Mouse (Mus musculus): ENCODE data around the gene Isg20. TPM values are rescaled to one million over a fixed set of nuclear protein-coding genes. Genes with fewer than 3 reads are reported as not detected.

Isg20 gene
- polyA plus RNA-seq, 1 experiment: 10.5 TPM

- TF ChIP-seq TCF12 (IDR thresholded peaks at IDR 0.05; ENCODE audit: insufficient read depth, poor library complexity, severe bottlenecking) (no peak), MYOG (IDR thresholded peaks at IDR 0.05; ENCODE audit: control insufficient read depth in 1 of 3, insufficient read depth in 1 of 3, insufficient read length in 2 of 3, low read depth in 2 of 3) (peak in 1 of 3 experiments; percentile 31), TCF3 (IDR thresholded peaks at IDR 0.05; ENCODE audit: insufficient read length, low read depth) (no peak), USF1 (IDR thresholded peaks at IDR 0.05; ENCODE audit: low read depth) (no peak), MYOD1 (IDR thresholded peaks at IDR 0.05; ENCODE audit: control insufficient read depth in 1 of 3, insufficient read length in 2 of 3, low read depth in 2 of 3) (peak in 1 of 3 experiments; percentile 5), POLR2A (IDR thresholded peaks at IDR 0.05; ENCODE audit: insufficient read length, low read depth) (no peak)
- Histone ChIP-seq H3K36me3 (ENCODE audit: control insufficient read depth, insufficient read depth) (no peaks in the 10 kb centered on the region), H3K4me3 (no peak overlapping the region), H3K4me2 (ENCODE audit: low read depth) (no peak overlapping the region), H3ac (ENCODE audit: control insufficient read depth, insufficient read length) (no peak overlapping the region), H3K27me3 (ENCODE audit: control insufficient read depth, insufficient read depth, insufficient read length) (peaks cover 29% of the 10 kb centered on the region), H3K79me2 (ENCODE audit: control insufficient read depth, insufficient read depth) (no peaks in the 10 kb centered on the region)
These were observed 27.7 kb downstream of the Isg20 start for GRCm38 (mm10) chr7:78940971-78941370.

GRCm38 (mm10) chr7:78942544-78942943, 29.3 kb downstream of the Isg20 start:
- Histone ChIP-seq H3K79me2 (ENCODE audit: control insufficient read depth, insufficient read depth) (no peaks in the 10 kb centered on the region), H3K27me3 (ENCODE audit: control insufficient read depth, insufficient read depth, insufficient read length) (peaks cover 23% of the 10 kb centered on the region), H3K4me3 (no peak overlapping the region), H3ac (ENCODE audit: control insufficient read depth, insufficient read length) (no peak overlapping the region), H3K4me2 (ENCODE audit: low read depth) (no peak overlapping the region), H3K36me3 (ENCODE audit: control insufficient read depth, insufficient read depth) (no peaks in the 10 kb centered on the region)
- no peak for TF ChIP-seq POLR2A (IDR thresholded peaks at IDR 0.05; ENCODE audit: insufficient read length, low read depth)
- no peak for TF ChIP-seq E2F4 (IDR thresholded peaks at IDR 0.05; ENCODE audit: insufficient read depth)
- TF ChIP-seq REST (IDR thresholded peaks at IDR 0.05; ENCODE audit: insufficient read depth, insufficient read length): no peak
- no peak for TF ChIP-seq CEBPB (IDR thresholded peaks at IDR 0.05; ENCODE audit: insufficient read depth, poor library complexity, severe bottlenecking)
- no peak for TF ChIP-seq POLR2AphosphoS2 (IDR thresholded peaks at IDR 0.05; ENCODE audit: insufficient read length, low read depth)
- TF ChIP-seq MYOD1 (IDR thresholded peaks at IDR 0.05; ENCODE audit: control insufficient read depth in 1 of 3, insufficient read length in 2 of 3, low read depth in 2 of 3): no peak
- no peak for TF ChIP-seq USF1 (IDR thresholded peaks at IDR 0.05; ENCODE audit: low read depth)
- no peak for TF ChIP-seq TCF12 (IDR thresholded peaks at IDR 0.05; ENCODE audit: insufficient read depth, poor library complexity, severe bottlenecking)
- TF ChIP-seq TCF3 (IDR thresholded peaks at IDR 0.05; ENCODE audit: insufficient read length, low read depth): no peak
- TF ChIP-seq SRF (IDR thresholded peaks at IDR 0.05; ENCODE audit: control insufficient read depth, insufficient read length, low read depth): no peak
- TF ChIP-seq MAX (IDR thresholded peaks at IDR 0.05; ENCODE audit: low read depth): no peak
- no peak for TF ChIP-seq MYOG (IDR thresholded peaks at IDR 0.05; ENCODE audit: control insufficient read depth in 1 of 3, insufficient read depth in 1 of 3, insufficient read length in 2 of 3, low read depth in 2 of 3)

- no peak overlapping the region for H3ac ChIP-seq (ENCODE audit: control insufficient read depth, insufficient read length)
- H3K79me2 ChIP-seq (ENCODE audit: control insufficient read depth, insufficient read depth): no peaks in the 10 kb centered on the region
- TF ChIP-seq E2F4 (IDR thresholded peaks at IDR 0.05; ENCODE audit: insufficient read depth) (no peak), POLR2AphosphoS2 (IDR thresholded peaks at IDR 0.05; ENCODE audit: insufficient read length, low read depth) (no peak), REST (IDR thresholded peaks at IDR 0.05; ENCODE audit: insufficient read depth, insufficient read length) (no peak), MAX (IDR thresholded peaks at IDR 0.05; ENCODE audit: low read depth) (no peak), MYOD1 (IDR thresholded peaks at IDR 0.05; ENCODE audit: control insufficient read depth in 1 of 3, insufficient read length in 2 of 3, low read depth in 2 of 3) (no peak), TCF3 (IDR thresholded peaks at IDR 0.05; ENCODE audit: insufficient read length, low read depth) (no peak), CEBPB (IDR thresholded peaks at IDR 0.05; ENCODE audit: insufficient read depth, poor library complexity, severe bottlenecking) (no peak), TCF12 (IDR thresholded peaks at IDR 0.05; ENCODE audit: insufficient read depth, poor library complexity, severe bottlenecking) (no peak), POLR2A (IDR thresholded peaks at IDR 0.05; ENCODE audit: insufficient read length, low read depth) (no peak), USF1 (IDR thresholded peaks at IDR 0.05; ENCODE audit: low read depth) (no peak), MYOG (IDR thresholded peaks at IDR 0.05; ENCODE audit: control insufficient read depth in 1 of 3, insufficient read depth in 1 of 3, insufficient read length in 2 of 3, low read depth in 2 of 3) (no peak), SRF (IDR thresholded peaks at IDR 0.05; ENCODE audit: control insufficient read depth, insufficient read length, low read depth) (no peak)
- H3K27me3 ChIP-seq (ENCODE audit: control insufficient read depth, insufficient read depth, insufficient read length): peaks cover 8% of the 10 kb centered on the region
- no peak overlapping the region for H3K4me3 ChIP-seq
- H3K36me3 ChIP-seq (ENCODE audit: control insufficient read depth, insufficient read depth): no peaks in the 10 kb centered on the region
- H3K4me2 ChIP-seq (ENCODE audit: low read depth): no peak overlapping the region
These were observed 40.8 kb downstream of the Isg20 start for GRCm38 (mm10) chr7:78953886-78954572.

GRCm38 (mm10) chr7:78954619-78955018, 41.4 kb downstream of the Isg20 start:
- Histone ChIP-seq H3K4me3 (no peak overlapping the region), H3ac (ENCODE audit: control insufficient read depth, insufficient read length) (no peak overlapping the region), H3K36me3 (ENCODE audit: control insufficient read depth, insufficient read depth) (no peaks in the 10 kb centered on the region), H3K27me3 (ENCODE audit: control insufficient read depth, insufficient read depth, insufficient read length) (peaks cover 8% of the 10 kb centered on the region), H3K79me2 (ENCODE audit: control insufficient read depth, insufficient read depth) (no peaks in the 10 kb centered on the region), H3K4me2 (ENCODE audit: low read depth) (no peak overlapping the region)
- no peak for TF ChIP-seq POLR2A (IDR thresholded peaks at IDR 0.05; ENCODE audit: insufficient read length, low read depth)
- TF ChIP-seq REST (IDR thresholded peaks at IDR 0.05; ENCODE audit: insufficient read depth, insufficient read length): no peak
- TF ChIP-seq TCF12 (IDR thresholded peaks at IDR 0.05; ENCODE audit: insufficient read depth, poor library complexity, severe bottlenecking): no peak
- TF ChIP-seq MYOG (IDR thresholded peaks at IDR 0.05; ENCODE audit: control insufficient read depth in 1 of 3, insufficient read depth in 1 of 3, insufficient read length in 2 of 3, low read depth in 2 of 3): no peak
- no peak for TF ChIP-seq POLR2AphosphoS2 (IDR thresholded peaks at IDR 0.05; ENCODE audit: insufficient read length, low read depth)
- no peak for TF ChIP-seq USF1 (IDR thresholded peaks at IDR 0.05; ENCODE audit: low read depth)
- no peak for TF ChIP-seq SRF (IDR thresholded peaks at IDR 0.05; ENCODE audit: control insufficient read depth, insufficient read length, low read depth)
- no peak for TF ChIP-seq CEBPB (IDR thresholded peaks at IDR 0.05; ENCODE audit: insufficient read depth, poor library complexity, severe bottlenecking)
- no peak for TF ChIP-seq E2F4 (IDR thresholded peaks at IDR 0.05; ENCODE audit: insufficient read depth)
- TF ChIP-seq MYOD1 (IDR thresholded peaks at IDR 0.05; ENCODE audit: control insufficient read depth in 1 of 3, insufficient read length in 2 of 3, low read depth in 2 of 3): no peak
- no peak for TF ChIP-seq MAX (IDR thresholded peaks at IDR 0.05; ENCODE audit: low read depth)
- no peak for TF ChIP-seq TCF3 (IDR thresholded peaks at IDR 0.05; ENCODE audit: insufficient read length, low read depth)

Measured in myocyte (in vitro differentiated cells).